Mouse (Mus musculus) Muller cell, postnatal 12 days (primary cell): ENCODE measurements around the gene Mul1.
"Not testable (repeated sequence)": the region's sequence is repeated elsewhere in the genome, so short reads cannot be mapped to it uniquely, and the experiment has no call there.

Source experiments
- DNase-seq: peaks from one replicate; pipeline ENCODE4 v3.0.0-alpha.2; 2015; ENCODE audit errors: inconsistent ontology term

The Mul1 gene

DNA sequence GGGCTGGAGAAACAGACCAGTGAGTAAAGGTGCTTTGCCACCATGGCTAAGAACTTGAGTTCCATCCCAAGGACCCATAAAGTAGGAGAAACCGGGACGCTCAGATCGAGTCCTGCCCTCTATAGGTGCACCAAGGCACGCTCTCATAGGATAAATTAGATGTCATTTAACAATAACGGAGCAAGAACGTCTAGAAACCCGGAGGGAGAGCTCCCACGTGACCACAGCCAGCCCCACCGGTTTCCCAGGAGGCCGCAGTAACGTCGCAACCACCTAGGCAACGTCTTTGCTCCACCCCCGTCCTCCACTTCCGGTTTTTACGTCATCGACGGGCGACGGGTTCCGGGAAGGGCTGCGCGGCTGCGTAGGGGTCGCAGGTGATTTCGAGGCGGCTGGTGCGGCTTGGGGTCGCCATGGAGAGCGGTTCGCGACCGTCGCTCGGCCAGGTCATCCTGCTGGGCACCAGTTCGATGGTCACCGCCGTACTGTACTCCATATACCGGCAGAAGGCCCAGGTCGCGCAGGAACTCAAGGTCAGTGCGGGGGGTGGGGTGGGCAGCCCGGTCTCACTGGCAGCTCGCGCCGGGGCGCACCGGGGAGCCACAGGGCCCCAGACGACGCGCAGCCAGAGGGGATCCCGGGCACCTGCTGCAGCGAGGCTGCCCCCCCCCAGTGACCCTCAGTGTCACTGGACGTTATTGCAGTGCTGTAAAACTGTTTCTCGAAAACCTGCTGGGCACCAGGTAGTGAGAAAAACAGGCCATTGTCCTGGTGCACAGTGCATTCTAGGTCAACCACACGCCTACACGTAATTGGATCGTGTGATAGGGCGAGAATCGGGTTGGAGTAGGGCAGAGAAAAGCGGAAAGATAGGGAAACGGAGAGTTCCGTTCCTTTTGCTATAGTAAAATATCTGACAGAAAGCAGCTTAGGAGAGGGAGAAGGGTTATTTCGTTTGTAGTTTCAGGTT is at the start of gene Mul1:
Gene Mul1, plus strand, starts transcription at position 325 of the 970 bp plus-strand sequence.
- peak; percentile 94 for DNase-seq

DNA sequence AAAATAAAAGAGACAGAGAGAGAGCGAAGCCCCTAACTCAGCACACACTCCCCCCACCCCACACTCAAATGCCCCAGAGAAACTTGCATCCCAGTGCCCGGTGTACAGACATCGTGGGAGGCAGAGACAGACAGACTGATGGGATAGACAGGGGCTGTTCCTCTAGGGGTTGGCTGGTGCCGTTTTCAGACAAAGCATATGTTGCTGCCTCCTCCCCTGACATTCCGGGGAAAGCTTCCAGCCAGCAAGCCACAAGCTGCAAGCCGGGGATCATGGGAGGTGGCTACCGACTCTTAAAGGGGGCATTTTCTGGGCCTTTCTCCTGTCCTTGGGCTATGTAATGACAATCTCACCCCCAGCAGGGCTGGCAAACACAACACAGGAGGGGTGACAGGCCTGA is 40.8 kb upstream of the Mul1 start:
- DNase-seq: no peak

DNA sequence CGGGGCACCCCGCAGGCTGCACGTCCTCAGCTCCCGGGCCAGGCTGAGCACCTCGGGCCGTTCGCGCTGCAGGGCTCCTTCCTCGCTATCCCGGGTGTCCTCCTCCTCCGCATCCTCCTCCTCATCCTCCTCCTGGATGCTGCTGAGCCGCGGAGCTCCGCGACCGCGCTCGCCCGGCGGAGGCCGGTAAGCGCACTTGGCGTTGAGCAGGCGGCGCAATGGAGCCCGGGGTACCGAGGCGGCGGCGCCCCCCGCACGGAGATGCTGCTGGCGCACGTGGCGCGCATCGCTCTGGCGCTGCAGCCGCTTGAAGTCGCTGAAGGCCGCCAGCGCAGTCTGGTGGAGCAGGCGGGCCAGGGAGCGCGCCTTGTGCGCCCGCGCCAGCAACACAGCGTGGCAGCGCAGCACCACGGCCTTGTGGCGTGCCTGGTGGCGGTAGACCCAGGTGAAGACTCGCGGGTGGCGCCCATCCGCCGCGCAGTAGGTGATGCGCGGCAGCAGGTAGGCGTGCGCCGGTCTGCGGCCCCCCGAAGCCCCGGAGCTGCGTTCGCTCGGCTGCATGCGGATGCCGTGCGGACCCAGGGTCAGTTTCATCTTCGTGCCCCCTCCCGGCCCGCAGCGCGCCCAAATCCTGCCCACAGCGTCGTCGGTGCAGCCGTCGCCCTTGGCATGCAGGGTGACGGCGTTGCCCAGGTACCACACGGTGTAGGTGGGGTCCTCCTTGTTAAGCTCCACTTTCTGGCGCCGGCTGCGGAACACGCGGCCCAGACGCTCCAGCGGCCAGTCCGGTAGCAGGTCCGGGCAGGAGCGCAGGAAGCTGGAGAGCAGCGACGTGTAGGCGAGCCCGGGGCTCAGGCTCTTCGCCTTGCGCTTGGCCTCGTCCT is 39.1 kb upstream of the Mul1 start:
- no peak for DNase-seq

DNA sequence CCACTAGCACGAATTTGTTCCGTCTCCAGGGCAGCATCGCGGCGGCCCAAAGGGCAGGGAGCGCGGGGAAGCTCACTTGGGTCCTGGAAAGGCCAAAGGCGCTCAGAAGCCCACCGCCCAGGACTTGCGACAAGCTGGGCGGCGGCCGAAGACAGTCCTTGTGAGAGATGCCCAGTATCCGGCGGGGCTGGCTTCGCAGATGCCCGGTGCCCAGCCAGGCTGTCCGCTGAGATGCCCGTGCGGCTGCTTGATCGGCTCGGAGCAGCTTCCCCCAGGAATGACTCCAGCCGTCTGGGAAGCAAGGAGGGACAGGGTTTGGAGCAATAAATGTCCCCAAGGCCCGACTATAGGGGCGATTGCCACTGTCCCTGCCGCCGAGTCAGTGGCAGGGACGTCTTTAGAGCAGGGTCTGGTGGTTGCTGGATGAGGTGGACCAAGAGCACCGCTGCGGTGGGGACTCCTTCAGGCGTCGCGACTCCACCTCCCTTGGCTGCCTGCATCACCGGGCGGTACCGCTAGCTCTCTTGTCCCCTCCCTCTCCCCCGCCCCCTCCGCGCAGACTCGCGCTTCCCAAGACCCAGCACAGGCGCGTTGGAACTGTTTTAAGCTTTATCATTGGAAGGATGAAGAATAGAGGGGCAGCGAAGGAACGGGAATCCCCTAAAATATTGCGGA is 38.4 kb upstream of the Mul1 start, which contains the start of gene Fam43b:
Gene Fam43b, minus strand, starts transcription at position 558 of the 675 bp plus-strand sequence.
- peak; percentile 61 for DNase-seq

DNA sequence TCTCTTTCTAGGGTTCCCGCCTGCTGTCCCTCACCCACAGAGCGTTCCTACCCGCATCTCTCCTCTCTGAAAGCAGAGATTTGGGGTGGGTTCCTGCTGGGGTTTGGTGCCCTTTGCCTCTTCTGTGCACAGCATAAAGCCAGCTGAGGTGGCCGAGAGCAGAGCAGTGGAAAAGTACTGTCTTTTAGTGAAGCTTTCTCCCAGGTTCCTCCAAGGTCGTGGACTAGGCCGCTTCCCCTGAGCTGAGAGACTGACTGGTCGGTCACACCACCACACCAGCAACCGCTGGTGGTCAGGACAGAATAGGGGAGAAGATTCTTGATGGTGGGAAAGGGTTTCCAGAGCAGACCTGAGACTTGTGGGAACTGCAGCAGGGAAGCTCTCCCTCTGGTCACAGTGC is 37.8 kb upstream of the Mul1 start:
- DNase-seq: no peak

DNA sequence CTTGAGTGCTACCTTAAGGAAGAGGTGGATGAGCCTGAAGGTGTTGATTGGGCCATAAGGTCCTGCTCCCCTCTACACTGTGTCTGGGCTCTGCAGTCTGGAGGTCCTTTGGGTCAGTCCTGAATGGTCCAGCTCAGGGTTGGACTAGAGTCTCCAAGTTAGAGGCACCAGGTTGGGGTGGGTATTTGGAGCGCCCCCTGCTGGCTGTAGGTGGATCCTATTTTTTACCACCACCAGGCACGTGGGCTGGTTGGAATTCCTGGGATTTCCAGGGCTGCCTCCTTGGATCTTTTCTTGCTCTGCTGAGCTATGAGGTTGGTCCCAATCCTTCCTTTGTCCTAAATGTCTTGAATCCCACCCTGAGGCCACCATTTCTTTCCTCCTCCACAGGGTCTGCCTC is 29.7 kb upstream of the Mul1 start:
- no peak for DNase-seq

DNA sequence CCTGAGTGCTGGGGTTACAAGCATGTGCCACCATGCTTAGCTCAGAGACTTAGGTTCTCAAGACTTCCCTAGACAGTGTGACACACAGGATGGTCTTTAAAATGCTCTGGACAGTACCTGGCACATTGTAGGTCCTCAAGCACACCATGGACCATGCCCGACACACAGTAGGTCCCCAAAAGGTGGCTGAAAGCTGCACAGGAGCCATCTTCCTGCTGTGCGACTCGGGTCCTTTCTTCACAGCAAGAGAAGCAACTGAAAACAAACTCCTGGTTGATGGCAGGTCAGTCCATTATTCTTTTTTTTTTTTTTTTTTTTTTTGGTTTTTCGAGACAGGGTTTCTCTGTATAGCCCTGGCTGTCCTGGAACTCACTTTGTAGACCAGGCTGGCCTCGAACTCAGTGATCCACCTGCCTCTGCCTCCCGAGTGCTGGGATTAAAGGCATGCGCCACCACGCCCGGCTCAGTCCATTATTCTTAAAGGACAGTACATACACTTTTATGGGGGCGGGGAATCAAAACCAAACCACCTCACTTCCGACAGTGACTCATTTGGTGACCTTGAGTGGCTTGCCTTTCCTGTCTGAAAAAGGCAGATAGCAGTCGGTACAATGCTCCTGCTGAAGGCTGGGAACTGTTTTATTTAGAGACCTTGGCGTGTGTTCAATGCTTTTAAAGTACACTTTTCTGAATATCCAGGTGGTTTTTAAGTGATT is 26.8 kb upstream of the Mul1 start:
- DNase-seq: no peak

DNA sequence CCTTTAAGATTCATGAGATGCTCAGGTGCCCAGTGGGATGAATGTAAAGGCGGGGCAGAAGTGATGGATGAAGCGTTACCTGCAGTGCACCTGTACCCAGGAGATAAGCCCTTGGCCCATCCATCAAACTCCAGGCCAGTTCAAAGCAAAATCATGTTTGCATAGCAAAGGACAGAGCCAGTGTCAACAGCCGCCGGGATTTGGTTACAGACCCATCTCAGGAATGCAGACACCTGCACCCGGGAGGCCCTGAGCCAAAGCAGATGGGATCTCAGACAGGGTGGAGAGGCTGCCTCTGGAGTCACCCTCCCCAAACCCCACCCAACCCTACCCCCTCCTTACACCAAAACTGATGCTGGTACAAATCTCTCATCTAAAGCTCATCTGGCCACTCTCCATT is 23.5 kb upstream of the Mul1 start:
- DNase-seq: no peak

DNA sequence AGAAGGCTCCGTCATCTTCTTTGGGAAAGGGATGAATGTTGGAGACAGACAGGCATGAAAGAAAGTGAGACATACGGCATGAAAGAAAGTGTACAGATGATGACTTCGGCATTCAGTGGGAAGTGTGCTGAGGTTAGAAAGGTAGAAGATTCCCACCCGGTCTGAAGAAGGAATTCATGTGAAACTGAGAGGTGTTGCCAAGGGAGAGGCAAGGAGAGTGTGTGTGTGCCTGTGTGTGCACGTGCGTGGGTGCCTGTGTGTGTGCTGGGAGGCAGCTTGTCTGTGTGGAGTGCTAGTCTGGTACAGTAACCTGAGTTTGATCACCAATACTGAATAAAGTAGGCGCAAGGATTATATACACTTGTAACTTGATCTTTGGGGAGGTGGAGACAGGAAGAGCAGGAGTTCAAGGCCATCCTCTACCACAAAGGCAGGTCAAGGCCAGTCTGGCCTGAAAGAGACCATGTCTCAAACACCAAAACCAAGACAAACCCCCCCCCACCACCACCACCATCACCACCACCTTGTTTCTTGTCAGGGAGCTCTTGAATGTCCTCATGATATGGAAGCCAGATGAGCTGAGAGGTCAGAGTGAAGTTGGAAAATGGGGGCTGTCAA is 22.9 kb upstream of the Mul1 start:
- no peak for DNase-seq

DNA sequence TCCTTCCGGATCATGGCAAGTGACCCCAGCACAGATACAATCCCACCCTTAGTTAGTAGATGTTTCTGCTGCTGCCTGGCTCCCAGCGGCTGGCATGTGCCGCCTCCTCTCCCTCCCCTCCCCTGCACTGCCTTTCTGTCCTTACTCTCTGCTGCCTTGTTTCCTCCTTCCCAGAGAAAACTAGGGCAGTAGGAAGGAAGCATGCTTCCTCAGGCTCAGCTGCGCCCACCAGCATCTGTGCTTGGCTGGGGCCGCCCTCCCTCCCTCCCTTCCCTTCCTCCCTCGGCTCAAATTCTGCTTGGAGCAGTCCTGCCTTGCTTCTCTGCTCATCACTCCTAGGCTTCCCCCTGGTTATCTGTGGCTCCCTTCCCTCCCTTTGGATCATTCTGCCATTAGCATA is 19.7 kb upstream of the Mul1 start:
- DNase-seq: no peak

DNA sequence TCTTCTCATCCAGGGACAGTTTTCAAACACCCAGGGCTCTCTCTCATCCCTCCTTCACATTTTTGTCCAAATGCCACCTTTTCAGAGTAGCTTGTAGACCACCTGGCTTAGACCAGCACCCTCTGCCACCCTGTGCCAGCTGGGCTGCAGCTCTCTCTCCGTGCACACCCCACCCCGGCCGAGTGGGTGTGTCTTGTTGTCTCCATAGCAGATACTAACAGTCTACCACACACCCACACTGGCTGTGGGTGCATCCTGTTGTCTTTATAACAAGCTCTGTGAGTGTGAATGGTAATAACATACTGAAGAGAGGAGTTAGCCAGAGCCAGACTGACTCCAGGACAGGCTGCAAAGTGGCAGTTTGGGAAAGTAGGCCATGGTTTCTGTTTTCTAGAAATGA is 18.5 kb upstream of the Mul1 start:
- DNase-seq: no peak

DNA sequence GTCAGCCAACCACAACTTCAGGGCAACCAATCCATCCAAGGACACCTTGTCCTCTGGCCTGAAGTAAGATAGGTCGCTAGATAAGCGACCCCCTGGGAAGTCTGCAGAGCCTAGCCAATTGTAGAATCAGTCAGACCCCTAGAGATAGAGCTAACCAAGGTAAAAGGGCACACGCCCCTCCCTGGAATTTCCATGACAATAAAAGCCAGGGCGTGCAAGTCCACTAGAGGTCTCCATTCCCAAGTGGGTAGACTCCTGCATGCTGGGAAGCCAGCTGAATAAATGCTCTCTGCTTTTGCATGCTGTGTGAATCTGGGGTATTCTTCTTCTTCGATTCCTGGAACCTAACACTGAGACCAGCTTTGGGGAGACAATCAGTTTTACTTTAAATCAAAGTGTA is 18.1 kb upstream of the Mul1 start:
- no peak for DNase-seq

DNA sequence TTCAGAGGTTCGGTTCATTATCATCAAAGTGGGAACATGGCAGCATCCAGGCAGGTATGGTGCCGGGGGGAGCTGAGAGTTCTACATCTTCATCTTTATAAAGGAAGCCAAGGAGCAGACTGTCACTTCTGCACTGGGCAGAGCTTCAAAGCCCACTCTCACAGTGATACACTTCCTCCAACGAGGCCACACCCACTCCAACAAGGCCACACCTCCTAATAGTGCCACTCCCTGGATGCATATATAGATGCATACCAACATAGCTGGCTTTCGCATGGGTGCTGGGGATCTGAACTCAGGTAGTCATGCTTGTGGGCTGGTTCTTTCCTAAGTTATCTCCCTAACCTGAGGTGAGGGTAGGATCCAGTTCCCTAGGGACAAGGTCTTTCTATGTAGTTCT is 16.6 kb upstream of the Mul1 start:
- DNase-seq: no peak

DNA sequence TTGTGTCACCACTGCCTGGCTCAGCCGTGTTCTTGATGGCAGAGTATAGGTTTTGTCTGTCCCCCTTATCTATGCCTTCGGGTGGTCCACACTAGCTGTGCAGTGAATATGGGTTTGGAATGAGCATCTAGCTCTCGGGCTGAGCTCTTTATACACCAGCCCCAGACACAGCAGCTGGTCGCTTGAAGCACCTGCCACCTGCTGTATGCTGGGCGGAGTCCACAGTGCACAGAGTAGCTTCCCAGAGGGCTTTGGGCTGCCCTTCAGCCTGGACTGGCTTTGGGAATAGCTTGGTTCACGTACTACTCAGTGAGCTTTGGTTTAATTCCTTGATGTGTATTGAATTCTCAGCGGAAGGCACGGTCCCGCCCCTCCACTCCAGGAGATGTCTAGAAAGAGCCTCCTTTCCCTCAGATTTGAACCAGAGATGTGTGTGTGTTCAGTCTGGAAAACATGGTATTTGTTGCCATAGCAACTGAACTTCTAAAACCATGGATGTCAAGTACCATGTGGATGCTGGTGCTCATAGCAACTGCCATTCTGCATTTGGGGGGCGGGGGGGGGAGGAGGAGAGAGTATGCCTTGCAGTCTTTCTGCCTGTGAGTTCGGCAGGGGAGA is 16.0 kb upstream of the Mul1 start:
- no peak for DNase-seq

DNA sequence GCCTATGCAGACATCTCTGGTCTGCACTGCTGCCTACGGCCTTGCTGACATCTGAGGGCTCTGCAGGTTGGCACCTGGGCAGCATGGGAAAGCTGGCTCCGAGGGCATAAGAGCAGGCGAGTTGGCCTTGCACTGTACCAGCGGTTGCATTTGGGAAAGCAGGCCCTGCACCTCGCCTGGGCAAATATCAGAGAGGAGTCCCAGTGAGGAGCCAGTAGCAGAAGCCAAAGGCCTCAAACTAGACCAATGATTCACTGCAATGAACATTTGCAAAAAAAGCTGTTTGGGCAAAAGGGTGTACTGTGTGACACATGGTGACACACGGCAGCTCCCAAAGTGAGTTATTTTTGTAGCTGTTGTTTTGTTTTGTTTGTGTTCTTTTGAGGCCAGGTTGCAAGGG is 9.4 kb upstream of the Mul1 start:
- DNase-seq: no peak

DNA sequence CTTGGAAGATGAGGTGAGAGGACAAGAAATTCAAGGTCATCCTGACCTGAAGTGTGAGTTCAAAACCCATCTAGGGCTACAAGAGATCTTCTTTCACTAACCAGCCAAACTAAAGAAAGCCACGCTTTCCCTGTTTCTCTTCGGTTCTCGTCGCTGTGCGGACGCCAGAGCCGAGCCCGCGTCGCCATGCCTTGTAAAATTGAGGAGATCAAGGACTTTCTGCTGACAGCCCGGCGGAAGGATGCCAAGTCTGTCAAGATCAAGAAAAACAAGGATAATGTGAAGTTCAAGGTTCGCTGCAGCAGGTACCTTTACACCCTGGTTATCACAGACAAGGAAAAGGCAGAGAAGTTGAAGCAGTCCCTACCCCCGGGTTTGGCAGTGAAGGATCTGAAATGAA is 8.9 kb upstream of the Mul1 start:
- DNase-seq: not testable (repeated sequence)

DNA sequence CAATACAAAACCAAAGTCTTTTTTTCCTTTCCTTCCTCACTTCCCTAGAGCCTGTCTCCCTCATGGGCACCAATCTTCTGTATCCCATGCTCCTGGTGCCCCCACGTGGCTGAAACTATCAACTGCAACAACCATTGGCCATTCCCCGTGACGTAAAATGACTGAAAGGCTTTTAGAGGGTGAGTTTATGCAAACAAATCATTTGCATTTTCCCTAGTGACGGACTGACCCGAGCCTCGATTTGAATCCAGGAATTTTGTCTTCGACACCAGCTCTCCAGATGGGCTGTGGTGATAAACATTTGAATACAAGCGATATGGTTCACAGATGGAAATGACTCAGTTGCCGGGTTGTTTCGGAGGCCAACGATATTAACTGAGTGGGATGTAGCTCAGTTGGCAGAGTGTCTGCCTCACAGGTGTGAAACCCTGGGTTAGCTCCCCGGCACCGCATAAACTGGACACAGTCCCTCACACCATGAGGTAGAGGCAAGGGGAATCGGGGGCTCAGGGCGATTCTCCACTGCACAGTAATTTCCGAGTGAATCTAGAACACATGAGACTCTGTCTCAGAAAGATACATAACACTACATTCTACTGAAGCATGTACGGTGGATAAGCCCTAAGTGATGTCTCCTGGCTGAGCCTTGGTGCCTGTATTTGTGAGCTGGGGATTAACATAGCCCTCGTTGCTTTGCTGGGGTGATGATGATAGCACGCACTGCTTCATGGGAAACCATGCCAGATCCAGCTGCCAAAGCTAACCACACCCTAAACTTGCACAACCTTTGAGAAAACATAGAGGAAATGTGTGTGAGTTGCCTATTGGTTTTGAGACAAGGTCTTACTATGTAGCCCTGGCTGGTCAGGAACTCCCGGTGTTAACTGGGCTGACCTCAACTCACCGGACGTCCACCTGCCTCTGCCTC is 7.4 kb upstream of the Mul1 start:
- DNase-seq: peak; percentile 75

DNA sequence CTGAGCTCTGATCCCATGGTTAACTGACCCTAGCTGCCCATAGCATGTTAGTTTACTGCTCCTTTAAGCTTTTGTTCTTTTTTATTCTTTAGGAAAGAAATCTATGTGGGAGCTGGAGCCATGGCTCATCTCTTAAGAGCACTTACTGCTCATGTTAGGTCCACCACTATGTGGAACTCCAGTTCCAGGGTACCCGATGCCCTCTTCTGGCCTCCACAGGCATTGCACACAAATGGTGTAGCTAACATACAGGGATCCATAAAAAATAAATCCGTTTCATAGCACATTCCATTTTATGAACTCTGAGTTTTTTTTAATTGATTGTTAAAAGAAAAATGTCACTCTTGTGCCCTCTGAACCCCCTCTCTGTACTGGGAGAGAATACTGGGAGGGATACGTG is 4.7 kb upstream of the Mul1 start:
- peak; percentile 32 for DNase-seq

DNA sequence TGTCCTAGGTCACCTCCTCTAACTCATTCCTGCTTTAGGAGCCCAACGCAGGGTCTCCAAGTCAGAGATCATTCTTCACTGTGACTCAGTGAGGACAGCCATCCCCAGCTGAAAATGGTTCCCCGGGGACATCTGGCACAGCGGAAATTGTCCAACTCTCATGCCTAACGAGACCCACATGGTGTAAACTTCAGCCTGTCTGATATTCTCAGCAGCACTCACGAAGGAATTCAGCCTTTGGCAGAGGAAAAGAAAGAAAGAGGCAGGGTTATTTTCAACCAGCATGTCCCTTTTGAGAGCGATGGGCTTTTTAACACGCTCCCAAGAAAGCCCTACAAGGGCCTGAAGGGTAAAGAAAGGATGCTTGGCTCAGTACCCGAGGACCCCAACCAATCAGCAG is 3.1 kb upstream of the Mul1 start:
- no peak for DNase-seq
